Mouse (Mus musculus) mouse trophoblast stem cell (cell line): Measurements from ENCODE around the gene Rsu1.
"Not testable (repeated sequence)": the region's sequence is repeated elsewhere in the genome, so short reads cannot be mapped to it uniquely, and the experiment has no call there.

Source experiments
- in situ Hi-C, 2 experiments: fragments of 300-500 bp; cut with MseI, MboI; formaldehyde crosslinking; loops; 2 replicates in 1 of 2; 3 replicates in 1 of 2; pipeline ENCODE4 v1.15.1; 2025

The Rsu1 gene

GRCm38 (mm10) chr2:13229686-13230085, 41.5 kb downstream of the Rsu1 start:
- in situ Hi-C loops, result loop anchor here in 1 of 2 experiments (25.0 kb wide), 1 partner anchor 517 kb away; no protein-coding TSS in a partner anchor

GRCm38 (mm10) chr2:13226031-13226430, 45.2 kb downstream of the Rsu1 start:
- in situ Hi-C loops, result loop anchor here in 1 of 2 experiments (25.0 kb wide), 1 partner anchor 514 kb away; no protein-coding TSS in a partner anchor

- in situ Hi-C loops, result no loop called here
These were observed 46.7 kb downstream of the Rsu1 start for GRCm38 (mm10) chr2:13224546-13224945.

GRCm38 (mm10) chr2:13223451-13223850, 47.8 kb downstream of the Rsu1 start:
- in situ Hi-C loops, result no loop called here

GRCm38 (mm10) chr2:13220141-13220540, 51.1 kb downstream of the Rsu1 start:
- in situ Hi-C loops, result no loop called here

GRCm38 (mm10) chr2:13218112-13218511, 53.1 kb downstream of the Rsu1 start:
- in situ Hi-C loops, result no loop called here

- in situ Hi-C loops, result no loop called here
These were observed 64.4 kb downstream of the Rsu1 start for GRCm38 (mm10) chr2:13206825-13207224.

GRCm38 (mm10) chr2:13206367-13206766, 64.8 kb downstream of the Rsu1 start:
- in situ Hi-C loops, result no loop called here

- in situ Hi-C loops, result no loop called here
These were observed 68.3 kb downstream of the Rsu1 start for GRCm38 (mm10) chr2:13202805-13203475.

- in situ Hi-C loops, result no loop called here
These were observed 71.5 kb downstream of the Rsu1 start for GRCm38 (mm10) chr2:13199713-13200112.

GRCm38 (mm10) chr2:13199033-13199432, 72.2 kb downstream of the Rsu1 start:
- in situ Hi-C loops, result no loop called here

GRCm38 (mm10) chr2:13195540-13195939, 75.7 kb downstream of the Rsu1 start:
- in situ Hi-C loops, result no loop called here

GRCm38 (mm10) chr2:13192157-13192556, 79.1 kb downstream of the Rsu1 start:
- in situ Hi-C loops, result no loop called here

- in situ Hi-C loops, result no loop called here
These were observed 80.4 kb downstream of the Rsu1 start for GRCm38 (mm10) chr2:13190767-13191166.

GRCm38 (mm10) chr2:13188831-13189495, 82.3 kb downstream of the Rsu1 start:
- in situ Hi-C loops, result no loop called here

GRCm38 (mm10) chr2:13183124-13183523, 88.1 kb downstream of the Rsu1 start:
- in situ Hi-C loops, result no loop called here

- in situ Hi-C loops, result not testable (repeated sequence)
These were observed 89.3 kb downstream of the Rsu1 start for GRCm38 (mm10) chr2:13181899-13182298.

- in situ Hi-C loops, result no loop called here
These were observed 93.4 kb downstream of the Rsu1 start for GRCm38 (mm10) chr2:13177698-13178395.

GRCm38 (mm10) chr2:13176304-13176620, 95.0 kb downstream of the Rsu1 start:
- in situ Hi-C loops, result no loop called here

- in situ Hi-C loops, result no loop called here
These were observed 95.5 kb downstream of the Rsu1 start for GRCm38 (mm10) chr2:13175536-13176303.

GRCm38 (mm10) chr2:13174461-13174860, 96.8 kb downstream of the Rsu1 start:
- in situ Hi-C loops, result no loop called here

GRCm38 (mm10) chr2:13170651-13171050, 100.6 kb downstream of the Rsu1 start:
- in situ Hi-C loops, result no loop called here
